Mouse (Mus musculus) brain, adult 10 weeks (tissue): ENCODE measurements around the gene 9130204L05Rik. TPM values are rescaled to one million over a fixed set of nuclear protein-coding genes. Genes with fewer than 3 reads are reported as not detected.

ENCODE experiments used
- polyA plus RNA-seq: library from polyadenylated mRNA; stranded (reverse); fragments of 350-450 nt; fragmentation: Illumina TruSeq; extraction: RNeasy Lipid Tissue Mini Kit (QIAGEN cat#74804); gene quantifications from one replicate; pipeline ENCODE4 v1.2.3, GENCODE M21; 2015; ENCODE audit warnings: low read depth, low replicate concordance

Gene 9130204L05Rik
- not detected for polyA plus RNA-seq

DNA sequence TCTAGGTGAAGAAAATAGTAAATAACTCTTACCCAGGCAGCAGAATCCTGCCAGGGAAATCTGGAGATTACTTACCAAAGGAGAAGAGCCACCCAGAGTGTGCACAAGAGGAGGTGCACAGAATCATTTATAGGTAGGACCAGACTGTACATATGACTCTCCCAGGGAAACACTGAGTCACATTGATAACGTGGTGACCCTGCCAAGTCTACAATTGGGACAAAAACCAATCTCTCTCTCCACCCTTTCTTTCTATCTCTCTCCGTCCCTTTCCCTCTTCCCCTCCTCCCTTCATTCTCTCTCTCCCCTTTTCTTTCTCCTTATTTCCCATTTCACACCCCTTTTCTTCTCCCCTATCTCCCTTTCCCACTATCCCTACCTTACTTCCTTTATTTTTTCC is at the start of gene 9130204L05Rik:
9130204L05Rik (minus strand) TSS at position 101 of the 400 bp plus-strand sequence.

